Mouse (Mus musculus) heart, postnatal 36 days (tissue): ENCODE results near the gene Cdhr2. TPM values are rescaled to one million over a fixed set of nuclear protein-coding genes. Genes with fewer than 3 reads are reported as not detected.

Experiments
- DNase-seq, 2 experiments: peaks; one replicate each; pipeline ENCODE4 v3.0.0; 2021 to 2022
- intact Hi-C: fragments of 180-260 bp; cut with DNase I; formaldehyde crosslinking; loops from one replicate; pipeline ENCODE4 v1.15.1; 2025
- total RNA-seq, 2 experiments: library from RNA; stranded (reverse); gene quantifications; 2 replicates each; pipeline ENCODE4 v1.2.3; 2021

Gene Cdhr2
- not detected for total RNA-seq

GRCm38 (mm10) chr13:54701243-54701642, at the start of gene Cdhr2:
Cdhr2 (plus strand) TSS chr13:54701461.
- intact Hi-C loops: no loop called here
- DNase-seq: no peak

- no peak for DNase-seq
These were observed 40.4 kb upstream of the Cdhr2 start for GRCm38 (mm10) chr13:54660877-54661276.

GRCm38 (mm10) chr13:54661358-54661757, 39.9 kb upstream of the Cdhr2 start:
- intact Hi-C loops: no loop called here
- no peak for DNase-seq

More at GRCm38 (mm10) chr13:54660877-54661276, 40.4 kb upstream of the Cdhr2 start:
- intact Hi-C loops: no loop called here

- intact Hi-C loops: no loop called here
- no peak for DNase-seq
These were observed 37.3 kb upstream of the Cdhr2 start for GRCm38 (mm10) chr13:54663999-54664398.

- intact Hi-C loops: no loop called here
- no peak for DNase-seq
These were observed 36.8 kb upstream of the Cdhr2 start for GRCm38 (mm10) chr13:54664509-54664908.

GRCm38 (mm10) chr13:54665062-54665461, 36.2 kb upstream of the Cdhr2 start:
- intact Hi-C loops: no loop called here
- DNase-seq: no peak

- no peak for DNase-seq
- intact Hi-C loops: no loop called here
These were observed 30.8 kb upstream of the Cdhr2 start for GRCm38 (mm10) chr13:54670491-54670890.

- intact Hi-C loops: no loop called here
- DNase-seq: no peak
These were observed 25.2 kb upstream of the Cdhr2 start for GRCm38 (mm10) chr13:54675895-54676590.

- no peak for DNase-seq
- intact Hi-C loops: no loop called here
These were observed 23.0 kb upstream of the Cdhr2 start for GRCm38 (mm10) chr13:54678263-54678662.

GRCm38 (mm10) chr13:54680184-54680853, 20.9 kb upstream of the Cdhr2 start:
- DNase-seq: no peak
- intact Hi-C loops: no loop called here

GRCm38 (mm10) chr13:54681291-54681690, 20.0 kb upstream of the Cdhr2 start:
- intact Hi-C loops: no loop called here
- no peak for DNase-seq

GRCm38 (mm10) chr13:54683301-54683700, 18.0 kb upstream of the Cdhr2 start:
- intact Hi-C loops: no loop called here
- DNase-seq: no peak

GRCm38 (mm10) chr13:54684140-54684896, 16.9 kb upstream of the Cdhr2 start:
- no peak for DNase-seq
- intact Hi-C loops: no loop called here

- intact Hi-C loops: loop anchor here (5.0 kb wide), 1 partner anchor 123 kb away; no protein-coding TSS in a partner anchor
- peak; percentile 34 to 50 for DNase-seq
These were observed 16.1 kb upstream of the Cdhr2 start for GRCm38 (mm10) chr13:54685174-54685573.

- no peak for DNase-seq
- intact Hi-C loops: loop anchor here (2.0 to 5.0 kb wide), 2 partner anchors 64 to 124 kb away; no protein-coding TSS in a partner anchor
These were observed 14.9 kb upstream of the Cdhr2 start for GRCm38 (mm10) chr13:54686139-54687053.

- intact Hi-C loops: loop anchor here (2.0 to 5.0 kb wide), 2 partner anchors 64 to 125 kb away; no protein-coding TSS in a partner anchor
- DNase-seq: peak; percentile 74 to 80
These were observed 14.2 kb upstream of the Cdhr2 start for GRCm38 (mm10) chr13:54687096-54687495.

- intact Hi-C loops: loop anchor here (2.0 to 5.0 kb wide), 2 partner anchors 65 to 125 kb away; no protein-coding TSS in a partner anchor
- peak; percentile 97 to 98 for DNase-seq
These were observed 13.5 kb upstream of the Cdhr2 start for GRCm38 (mm10) chr13:54687575-54688424.

GRCm38 (mm10) chr13:54690151-54690740, 11.0 kb upstream of the Cdhr2 start:
- intact Hi-C loops: no loop called here
- DNase-seq: no peak

- DNase-seq: no peak
- intact Hi-C loops: no loop called here
These were observed 9.5 kb upstream of the Cdhr2 start for GRCm38 (mm10) chr13:54691737-54692136.
